Mouse (Mus musculus): ENCODE data around the gene Shisa5. TPM values are rescaled to one million over a fixed set of nuclear protein-coding genes. Genes with fewer than 3 reads are reported as not detected.

Shisa5 gene
- 38.4 and 42.0 TPM in 2 replicates for polyA plus RNA-seq (2016; fragmentation: Nextera tagmentation; extraction: Ambion mirVana)

DNA sequence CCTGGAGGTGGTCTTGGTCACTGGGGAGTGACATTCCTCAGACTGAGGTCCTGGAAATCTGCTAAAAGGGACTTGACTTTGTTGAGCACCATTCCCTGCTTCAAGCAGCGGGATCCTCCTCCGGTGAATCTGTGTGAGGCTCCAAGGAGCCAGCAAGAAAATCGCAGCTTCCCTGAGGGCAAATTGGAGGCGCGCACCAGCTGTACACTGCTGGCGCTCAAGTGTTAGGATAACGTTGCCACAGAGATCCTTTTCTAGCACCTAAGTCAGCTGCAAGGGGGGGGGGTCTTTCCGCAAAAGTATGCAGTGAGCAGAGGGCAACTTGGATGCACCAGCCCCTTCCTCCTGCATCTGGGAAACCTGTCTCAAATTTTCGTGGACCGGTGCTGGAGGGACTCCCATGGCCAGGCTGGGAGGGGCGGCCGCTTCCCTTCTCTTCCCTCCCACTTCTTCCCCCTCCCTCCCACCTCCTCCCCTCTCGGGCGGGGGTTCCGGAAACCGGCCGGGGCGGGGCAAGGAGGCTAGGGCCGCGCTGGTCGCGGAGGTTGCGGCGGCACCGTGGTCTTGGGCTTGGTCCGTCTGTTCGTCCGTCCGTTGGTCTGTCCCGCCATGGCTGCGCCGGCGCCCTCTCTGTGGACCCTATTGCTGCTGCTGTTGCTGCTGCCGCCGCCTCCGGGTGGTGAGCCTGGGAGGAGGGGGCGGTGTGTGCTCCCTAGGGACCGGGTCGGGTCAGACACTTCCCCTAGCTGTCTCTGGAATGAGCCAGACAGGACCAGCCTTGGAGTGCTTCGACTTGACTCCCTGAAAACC is at the start of gene Shisa5:
Gene Shisa5, plus strand, starts transcription at position 480 of the 810 bp plus-strand sequence.
- H3K9me3 ChIP-seq: no peaks in the 10 kb centered on the region
- under 1% methylated on average over 40 of the region's 40 CpGs for WGBS
- no peaks in the 10 kb centered on the region for H3K36me3 ChIP-seq (replicated peaks)
- DNase-seq (ENCODE audit: low spot score): peak; percentile 88
- H3K27ac ChIP-seq (replicated peaks): peak within 1 kb of the TSS; percentile 90
- peaks cover 38% of the 10 kb centered on the region for H3K4me1 ChIP-seq
- H3K4me3 ChIP-seq: peak within 1 kb of the TSS; percentile 83
- peaks cover 6% of the 10 kb centered on the region; the same call in 1 of the 2 replicates for H3K27me3 ChIP-seq (replicated peaks; ENCODE audit: low read depth, poor library complexity, severe bottlenecking)

DNA sequence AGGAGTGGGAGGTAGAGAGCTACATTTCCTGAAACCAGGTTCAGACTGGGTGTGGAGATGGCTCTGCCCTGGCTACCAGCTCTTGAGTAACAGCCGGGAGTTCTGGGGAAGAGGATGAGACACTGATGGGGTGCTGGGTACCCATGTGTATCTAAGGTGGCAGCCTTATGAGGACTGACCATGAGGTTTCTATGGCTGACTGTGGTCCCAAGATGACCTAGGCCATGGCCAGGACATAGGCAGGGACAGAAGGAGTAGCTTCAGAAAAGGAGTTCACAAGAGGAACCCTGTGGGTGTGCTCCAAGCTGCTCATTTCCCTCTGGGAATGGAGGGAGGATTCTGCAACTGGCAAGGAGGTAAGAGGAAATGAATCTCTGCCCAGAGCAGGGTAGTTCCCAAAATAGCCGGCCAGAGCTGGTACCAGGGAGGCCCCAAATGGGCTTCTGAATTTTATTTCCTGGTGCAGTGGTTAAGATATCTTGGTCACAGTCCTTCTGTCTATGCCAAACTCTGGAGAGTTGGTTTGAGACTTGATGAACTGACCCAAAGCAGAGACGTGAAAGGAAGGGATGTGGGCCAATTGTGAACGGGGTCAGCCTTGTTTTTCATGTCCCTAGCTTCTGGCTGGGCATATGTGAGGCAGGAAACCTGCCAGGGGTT is 48.4 kb upstream of the Shisa5 start:
- H3K27ac ChIP-seq (replicated peaks): peak overlapping the region; percentile 85
- no peaks in the 10 kb centered on the region for H3K36me3 ChIP-seq (replicated peaks)
- DNase-seq (ENCODE audit: low spot score): no peak
- 80% methylated on average over 4 of the region's 4 CpGs for WGBS
- H3K4me3 ChIP-seq: no peak overlapping the region
- H3K4me1 ChIP-seq: peaks cover 48% of the 10 kb centered on the region
- no peaks in the 10 kb centered on the region for H3K9me3 ChIP-seq
- no peaks in the 10 kb centered on the region for H3K27me3 ChIP-seq (replicated peaks; ENCODE audit: low read depth, poor library complexity, severe bottlenecking)

DNA sequence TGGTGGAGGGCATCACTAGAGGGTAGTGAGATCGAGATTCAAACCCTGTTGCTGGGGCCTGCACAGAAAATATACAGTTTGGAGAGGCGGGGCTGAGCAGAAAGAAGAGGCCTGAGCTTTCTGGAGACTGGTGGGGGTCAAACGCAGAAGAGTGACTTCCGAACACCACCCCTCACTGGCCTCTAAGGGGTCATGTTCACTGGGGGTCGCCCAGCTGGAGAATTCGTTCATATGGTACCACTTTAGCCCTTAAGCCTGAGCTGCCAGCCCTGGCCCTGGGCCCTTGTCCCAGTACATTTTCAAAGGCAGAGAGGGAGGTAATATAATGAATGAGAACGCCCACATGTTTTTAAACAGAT is 47.9 kb upstream of the Shisa5 start:
- WGBS: 52% methylated on average over 7 of the region's 7 CpGs
- peak overlapping the region; percentile 85 for H3K27ac ChIP-seq (replicated peaks)
- no peaks in the 10 kb centered on the region for H3K36me3 ChIP-seq (replicated peaks)
- H3K4me1 ChIP-seq: peaks cover 53% of the 10 kb centered on the region
- H3K4me3 ChIP-seq: no peak overlapping the region
- DNase-seq (ENCODE audit: low spot score): peak; percentile 58
- H3K27me3 ChIP-seq (replicated peaks; ENCODE audit: low read depth, poor library complexity, severe bottlenecking): no peaks in the 10 kb centered on the region
- no peaks in the 10 kb centered on the region for H3K9me3 ChIP-seq

DNA sequence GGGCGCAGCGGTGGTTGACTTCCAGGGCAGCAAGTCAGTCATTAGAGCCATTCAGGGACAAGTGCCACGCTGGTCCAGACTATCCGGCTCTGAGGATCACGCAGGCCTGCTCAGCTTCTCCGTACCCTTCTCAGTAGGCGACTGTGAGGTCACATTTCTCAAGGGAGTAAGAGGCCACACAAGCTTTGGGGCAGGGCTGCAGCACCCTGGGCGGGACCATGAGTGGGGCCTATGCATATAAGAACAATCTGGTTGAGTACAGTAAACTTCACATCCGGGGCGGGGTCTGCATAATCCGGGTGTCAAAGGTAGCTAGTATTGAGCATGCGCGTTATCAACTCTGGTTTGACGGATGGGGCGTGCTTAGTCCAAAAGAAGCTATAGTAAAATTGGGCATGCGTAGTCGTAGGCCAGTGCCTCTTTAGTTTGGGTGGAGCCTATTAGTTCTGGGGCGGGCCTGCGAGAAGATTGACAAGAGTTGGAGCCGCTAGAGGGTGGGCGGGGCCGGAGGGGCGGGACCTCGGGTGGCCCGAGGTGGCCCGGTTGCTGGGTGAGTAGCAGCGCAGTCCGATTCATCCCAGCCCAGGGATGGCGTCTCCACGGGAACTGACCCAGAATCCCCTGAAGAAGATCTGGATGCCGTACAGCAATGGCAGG is 46.8 kb upstream of the Shisa5 start, which contains the start of gene Pfkfb4:
Gene Pfkfb4, plus strand, starts transcription at position 351 of the 657 bp plus-strand sequence.
- H3K27me3 ChIP-seq (replicated peaks; ENCODE audit: low read depth, poor library complexity, severe bottlenecking): no peaks in the 10 kb centered on the region
- under 1% methylated on average over 31 of the region's 31 CpGs for WGBS
- H3K4me1 ChIP-seq: peaks cover 65% of the 10 kb centered on the region
- H3K9me3 ChIP-seq: no peaks in the 10 kb centered on the region
- DNase-seq (ENCODE audit: low spot score): peak; percentile 97
- peak within 1 kb of the TSS; percentile 71 for H3K4me3 ChIP-seq
- H3K27ac ChIP-seq (replicated peaks): peak within 1 kb of the TSS; percentile 85
- H3K36me3 ChIP-seq (replicated peaks): no peaks in the 10 kb centered on the region

DNA sequence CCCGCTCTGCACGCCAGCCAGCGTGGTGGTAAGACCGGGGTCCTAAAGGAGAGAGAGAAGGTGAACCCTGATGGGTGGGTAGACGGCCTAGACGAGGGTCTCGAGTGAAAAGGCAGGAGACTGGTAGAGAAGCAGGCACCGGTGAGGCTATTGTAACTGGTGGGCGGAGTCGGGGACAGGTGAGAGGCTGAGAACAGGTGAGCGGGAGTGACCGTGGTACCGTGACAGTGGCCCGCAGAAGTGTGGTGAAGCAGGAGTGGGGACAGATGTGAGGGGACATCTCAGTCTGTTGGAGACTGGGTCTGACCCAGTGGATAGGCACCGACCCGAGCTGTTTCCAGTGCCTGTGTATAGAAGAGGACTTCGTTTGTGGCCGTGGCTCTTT is 46.3 kb upstream of the Shisa5 start:
- Histone ChIP-seq H3K36me3 (replicated peaks) (no peaks in the 10 kb centered on the region), H3K4me3 (peak overlapping the region; percentile 71), H3K9me3 (no peaks in the 10 kb centered on the region), H3K4me1 (peaks cover 65% of the 10 kb centered on the region), H3K27me3 (replicated peaks; ENCODE audit: low read depth, poor library complexity, severe bottlenecking) (no peaks in the 10 kb centered on the region), H3K27ac (replicated peaks) (peak overlapping the region; percentile 82)
- WGBS: 9% methylated on average over 18 of the region's 18 CpGs
- DNase-seq (ENCODE audit: low spot score): no peak

DNA sequence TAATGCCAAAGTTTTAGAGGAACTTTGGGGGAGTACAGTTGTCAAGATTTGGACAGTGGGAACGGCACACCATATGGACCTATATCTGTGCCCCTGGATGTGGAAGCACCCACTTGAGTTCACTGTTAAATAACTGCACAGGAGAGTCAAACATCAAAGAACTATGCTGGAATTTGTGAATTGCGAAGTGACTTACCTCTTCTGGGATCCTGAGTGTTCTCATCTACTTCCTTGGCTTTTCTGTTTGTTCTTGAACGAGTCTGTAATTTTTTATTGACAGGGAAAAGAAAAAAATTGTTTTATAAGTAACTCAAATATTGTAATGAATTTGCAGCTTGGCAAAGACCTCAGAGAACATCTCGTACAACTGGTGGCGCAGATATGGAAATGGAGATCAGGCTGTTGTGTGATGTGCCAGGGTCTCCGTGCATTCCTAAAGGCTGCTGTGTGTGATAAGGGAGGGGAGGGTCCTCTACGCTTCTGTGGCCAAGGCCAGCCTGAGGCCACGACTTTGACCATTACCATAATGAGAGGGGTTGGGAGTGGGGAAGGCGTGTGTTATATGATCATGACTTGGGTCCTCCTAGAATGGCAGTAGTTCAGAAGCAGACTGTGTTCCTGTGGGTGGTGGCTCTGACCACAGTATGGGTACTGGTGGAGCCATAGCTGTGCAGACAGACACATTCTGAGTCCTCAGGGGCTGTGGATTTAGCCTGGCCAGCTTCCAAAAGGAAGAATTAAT is 45.6 kb upstream of the Shisa5 start:
- Histone ChIP-seq H3K9me3 (no peaks in the 10 kb centered on the region), H3K4me1 (peaks cover 59% of the 10 kb centered on the region), H3K27ac (replicated peaks) (peak overlapping the region; percentile 82; the same call in 1 of the 2 replicates), H3K4me3 (peak overlapping the region; percentile 71), H3K27me3 (replicated peaks; ENCODE audit: low read depth, poor library complexity, severe bottlenecking) (no peaks in the 10 kb centered on the region), H3K36me3 (replicated peaks) (no peaks in the 10 kb centered on the region)
- no peak for DNase-seq (ENCODE audit: low spot score)
- WGBS: 82% methylated on average over 9 of the region's 9 CpGs

DNA sequence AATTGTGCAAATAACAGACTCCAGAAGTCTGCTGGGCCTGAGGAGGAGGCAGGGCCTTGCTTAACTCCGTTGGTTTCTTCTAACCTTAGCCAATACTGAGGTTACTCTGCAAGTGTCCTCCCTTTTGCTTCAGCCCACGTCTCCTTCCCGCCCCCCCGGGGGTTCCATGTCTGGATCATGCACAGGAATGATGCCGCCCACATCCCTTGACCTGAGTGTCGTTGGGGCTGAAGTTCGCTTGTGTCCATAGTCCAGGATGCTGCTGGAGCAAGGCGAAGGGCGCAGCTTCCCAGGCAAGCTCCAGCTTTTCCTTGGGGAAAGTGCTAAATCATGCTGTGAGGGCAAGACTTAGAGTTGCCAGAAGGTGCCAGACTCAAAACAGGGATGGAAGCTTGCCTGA is 42.0 kb upstream of the Shisa5 start:
- Histone ChIP-seq H3K4me1 (peaks cover 32% of the 10 kb centered on the region), H3K27ac (replicated peaks) (no peak overlapping the region), H3K36me3 (replicated peaks) (no peaks in the 10 kb centered on the region), H3K9me3 (no peaks in the 10 kb centered on the region), H3K4me3 (no peak overlapping the region), H3K27me3 (replicated peaks; ENCODE audit: low read depth, poor library complexity, severe bottlenecking) (no peaks in the 10 kb centered on the region)
- WGBS: 76% methylated on average over 9 of the region's 9 CpGs
- no peak for DNase-seq (ENCODE audit: low spot score)

DNA sequence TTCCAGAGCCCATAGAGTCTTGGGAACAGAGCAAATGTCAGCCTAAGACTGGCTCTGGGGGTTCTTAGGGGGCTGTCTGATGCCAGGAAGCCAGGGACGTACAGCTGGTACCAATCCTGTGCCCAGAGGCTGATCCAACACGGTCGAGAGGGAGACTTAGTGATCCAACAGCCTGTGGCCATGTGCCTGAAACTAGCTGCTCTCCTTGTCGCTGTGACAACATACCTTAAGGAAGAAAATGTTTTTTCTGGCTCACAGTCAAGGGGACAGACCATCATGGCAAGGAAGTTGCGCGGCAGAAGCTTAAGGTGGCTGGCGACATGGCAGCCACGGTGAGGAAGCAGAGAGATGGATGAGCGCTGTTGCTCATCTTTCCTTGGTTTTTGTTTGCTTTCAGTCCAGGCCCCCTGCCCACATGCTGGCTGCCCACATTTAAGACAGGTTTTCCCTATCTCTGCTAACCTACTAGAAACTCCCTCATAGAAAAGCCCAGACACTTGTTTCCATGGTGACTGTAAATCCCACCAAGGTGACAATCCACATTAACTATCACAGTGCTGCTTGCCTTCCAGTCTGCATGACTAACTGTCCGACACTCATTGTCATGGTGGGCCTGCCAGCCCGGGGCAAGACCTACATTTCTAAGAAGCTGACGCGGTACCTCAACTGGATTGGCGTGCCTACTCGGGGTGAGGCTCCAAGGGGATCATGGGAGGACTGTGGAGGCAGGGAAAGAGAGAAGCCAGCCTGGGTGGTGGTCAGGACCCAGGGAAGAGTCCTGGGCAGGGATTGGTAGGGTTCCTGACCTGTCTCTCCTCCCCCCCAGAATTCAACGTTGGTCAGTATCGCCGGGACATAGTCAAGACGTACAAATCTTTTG is 39.8 kb upstream of the Shisa5 start:
- WGBS: 86% methylated on average over 19 of the region's 19 CpGs
- Histone ChIP-seq H3K4me3 (no peak overlapping the region), H3K4me1 (peaks cover 23% of the 10 kb centered on the region), H3K27me3 (replicated peaks; ENCODE audit: low read depth, poor library complexity, severe bottlenecking) (no peaks in the 10 kb centered on the region), H3K36me3 (replicated peaks) (no peaks in the 10 kb centered on the region), H3K9me3 (no peaks in the 10 kb centered on the region), H3K27ac (replicated peaks) (no peak overlapping the region)
- no peak for DNase-seq (ENCODE audit: low spot score)

DNA sequence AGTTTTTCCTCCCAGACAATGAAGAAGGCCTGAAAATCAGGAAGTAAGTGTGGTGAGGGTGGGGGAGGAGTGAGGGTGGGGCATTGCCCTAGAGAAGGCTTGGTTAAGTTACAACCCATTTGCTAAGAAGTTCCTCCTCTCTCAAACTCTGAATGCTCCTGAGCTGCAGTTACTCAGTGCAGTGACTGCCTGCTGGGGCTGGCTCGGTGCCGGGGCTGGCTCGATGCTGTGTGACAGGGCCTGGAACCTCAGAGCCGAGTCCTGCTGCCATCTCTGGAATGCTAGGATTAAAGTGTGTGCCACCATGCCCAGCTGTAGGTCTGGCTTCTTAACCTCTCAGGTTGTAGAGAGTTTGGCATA is 39.2 kb upstream of the Shisa5 start:
- DNase-seq (ENCODE audit: low spot score): no peak
- Histone ChIP-seq H3K9me3 (no peaks in the 10 kb centered on the region), H3K4me3 (no peak overlapping the region), H3K4me1 (peaks cover 19% of the 10 kb centered on the region), H3K27ac (replicated peaks) (no peak overlapping the region), H3K27me3 (replicated peaks; ENCODE audit: low read depth, poor library complexity, severe bottlenecking) (no peaks in the 10 kb centered on the region), H3K36me3 (replicated peaks) (no peaks in the 10 kb centered on the region)
- WGBS: 85% methylated on average over 4 of the region's 4 CpGs

DNA sequence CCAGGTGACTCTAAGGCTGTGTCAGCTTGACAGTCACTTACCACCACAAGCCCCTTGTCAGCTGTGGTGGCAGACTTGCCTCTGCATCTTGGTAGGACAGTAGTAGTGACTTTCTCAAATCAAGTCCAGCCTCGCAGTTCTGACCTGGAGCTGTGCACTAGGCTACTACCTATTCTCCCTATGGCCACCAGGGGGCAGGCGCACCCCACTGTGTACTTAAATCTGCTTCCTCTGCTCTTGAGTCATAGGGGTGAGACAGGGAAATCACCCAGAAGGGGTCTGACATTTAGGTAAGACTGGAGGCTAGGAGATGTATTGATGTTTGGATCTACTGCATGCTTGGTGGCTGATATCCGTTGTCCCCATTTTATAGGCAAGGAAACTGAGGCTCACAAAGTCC is 37.6 kb upstream of the Shisa5 start:
- Histone ChIP-seq H3K9me3 (no peaks in the 10 kb centered on the region), H3K27ac (replicated peaks) (no peak overlapping the region), H3K4me1 (peaks cover 9% of the 10 kb centered on the region), H3K36me3 (replicated peaks) (no peaks in the 10 kb centered on the region), H3K4me3 (no peak overlapping the region), H3K27me3 (replicated peaks; ENCODE audit: low read depth, poor library complexity, severe bottlenecking) (no peaks in the 10 kb centered on the region)
- peak; percentile 78 for DNase-seq (ENCODE audit: low spot score)
- WGBS: 9% methylated on average over 3 of the region's 3 CpGs

DNA sequence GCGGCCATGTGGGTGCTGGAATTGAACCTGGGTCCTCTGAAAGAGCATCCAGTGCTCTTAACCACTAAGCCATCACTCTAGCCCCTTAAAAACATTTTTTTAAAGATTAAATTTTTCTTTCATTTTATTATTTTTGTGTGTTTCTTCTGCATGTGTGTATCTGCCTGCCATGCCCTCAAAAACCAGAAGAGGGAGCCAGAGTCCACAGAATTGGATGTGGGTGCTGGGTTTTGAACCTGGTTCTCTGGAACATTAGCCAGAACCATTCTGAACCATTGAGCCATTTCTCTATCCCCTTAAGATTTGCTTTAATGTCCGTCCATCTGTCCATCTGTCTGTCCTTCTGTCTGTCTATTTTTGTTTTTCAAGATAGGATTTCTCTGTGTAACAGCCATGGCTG is 35.2 kb upstream of the Shisa5 start:
- H3K27me3 ChIP-seq (replicated peaks; ENCODE audit: low read depth, poor library complexity, severe bottlenecking): no peaks in the 10 kb centered on the region
- 38% methylated on average over 2 of the region's 2 CpGs for WGBS
- H3K27ac ChIP-seq (replicated peaks): no peak overlapping the region
- H3K4me3 ChIP-seq: no peak overlapping the region
- H3K36me3 ChIP-seq (replicated peaks): no peaks in the 10 kb centered on the region
- H3K4me1 ChIP-seq: peaks cover 10% of the 10 kb centered on the region
- peak; percentile 67 for DNase-seq (ENCODE audit: low spot score)
- no peaks in the 10 kb centered on the region for H3K9me3 ChIP-seq
